Mouse (Mus musculus) adrenal gland, postnatal 14 days (tissue): Measurements from ENCODE around the gene Zfp326. TPM values are rescaled to one million over a fixed set of nuclear protein-coding genes. Genes with fewer than 3 reads are reported as not detected.

Source experiments
- DNase-seq: peaks from one replicate; pipeline ENCODE4 v3.0.0; 2021; ENCODE audit warnings: mixed read lengths
- total RNA-seq: library from RNA; stranded (reverse); gene quantifications from 2 replicates; pipeline ENCODE4 v1.2.3, GENCODE M21; 2021

Zfp326 gene
- total RNA-seq, 1 experiment from 2014 or later, result 30.5 TPM

GRCm38 (mm10) chr5:105867427-105867826, 8.9 kb upstream of the Zfp326 start:
- DNase-seq, result no peak

- DNase-seq, result peak; percentile 68
Observed at GRCm38 (mm10) chr5:105867841-105868447, 8.4 kb upstream of the Zfp326 start.

- peak; percentile 90 for DNase-seq
Observed at GRCm38 (mm10) chr5:105868593-105868992, 7.8 kb upstream of the Zfp326 start.

GRCm38 (mm10) chr5:105869739-105870138, 6.6 kb upstream of the Zfp326 start:
- no peak for DNase-seq

GRCm38 (mm10) chr5:105871140-105871539, 5.2 kb upstream of the Zfp326 start:
- DNase-seq, result no peak

- no peak for DNase-seq
Observed at GRCm38 (mm10) chr5:105872176-105872575, 4.2 kb upstream of the Zfp326 start.

- no peak for DNase-seq
Observed at GRCm38 (mm10) chr5:105872916-105873315, 3.4 kb upstream of the Zfp326 start.

- no peak for DNase-seq
Observed at GRCm38 (mm10) chr5:105873774-105874173, 2.6 kb upstream of the Zfp326 start.

- DNase-seq, result no peak
Observed at GRCm38 (mm10) chr5:105874476-105874875, 1.9 kb upstream of the Zfp326 start.

- peak; percentile 51 for DNase-seq
Observed at GRCm38 (mm10) chr5:105876925-105877774, 785 bp downstream of the Zfp326 start.

- no peak for DNase-seq
Observed at GRCm38 (mm10) chr5:105887317-105887716, 11.0 kb downstream of the Zfp326 start.

GRCm38 (mm10) chr5:105898161-105898560, 21.8 kb downstream of the Zfp326 start:
- DNase-seq, result no peak

- peak; percentile 12 for DNase-seq
Observed at GRCm38 (mm10) chr5:105909209-105909608, 32.8 kb downstream of the Zfp326 start.

GRCm38 (mm10) chr5:105909671-105910070, 33.3 kb downstream of the Zfp326 start:
- DNase-seq, result no peak

- DNase-seq, result no peak
Observed at GRCm38 (mm10) chr5:105911498-105911897, 35.1 kb downstream of the Zfp326 start.

GRCm38 (mm10) chr5:105917398-105917797, 41.0 kb downstream of the Zfp326 start:
- DNase-seq, result no peak

- no peak for DNase-seq
Observed at GRCm38 (mm10) chr5:105918289-105918688, 41.9 kb downstream of the Zfp326 start.

GRCm38 (mm10) chr5:105922818-105923487, 46.6 kb downstream of the Zfp326 start:
- no peak for DNase-seq

- no peak for DNase-seq
Observed at GRCm38 (mm10) chr5:105924347-105924746, 48.0 kb downstream of the Zfp326 start.

GRCm38 (mm10) chr5:105925568-105926255, 49.3 kb downstream of the Zfp326 start:
- no peak for DNase-seq

- DNase-seq, result no peak
Observed at GRCm38 (mm10) chr5:105930282-105930681, 53.9 kb downstream of the Zfp326 start.

- DNase-seq, result no peak
Observed at GRCm38 (mm10) chr5:105932392-105932791, 56.0 kb downstream of the Zfp326 start.
